Mouse (Mus musculus) adrenal gland, postnatal 36 days (tissue): ENCODE results near the gene Pxk. TPM values are rescaled to one million over a fixed set of nuclear protein-coding genes. Genes with fewer than 3 reads are reported as not detected.
A peak's percentile ranks its signal among the peaks of the same experiment; 100 is the strongest.

ENCODE experiments used
- DNase-seq, 2 experiments: peaks; one replicate each; pipeline ENCODE4 v3.0.0; 2021; ENCODE audit warnings: mixed read lengths in 1 of 2
- long read RNA-seq, 2 experiments: library from polyadenylated mRNA; stranded (forward); transcript quantifications; one replicate each; pipeline ENCODE4 v2.0.0; 2021; ENCODE audit warnings: borderline sequencing depth in 2 of 2
- total RNA-seq, 2 experiments: library from RNA; stranded (reverse); gene quantifications; 2 replicates each; pipeline ENCODE4 v1.2.3; 2021

The Pxk gene
- 10 to 100 TPM; 56.7 to 98.1 TPM for total RNA-seq
- long read RNA-seq, experiment 1, transcript Pxk-201 (18 exons, 2,812 nt) = minor isoform, 16 of 50 reads
- long read RNA-seq, experiment 1, transcript Pxk-205 (18 exons, 2,765 nt) = major isoform, 19 of 50 reads
- long read RNA-seq, experiment 1, partial matches to known transcripts = 11 of 50 reads
- long read RNA-seq, experiment 1, other reads (novel, unspliced or antisense) = 3 of 50 reads
- long read RNA-seq, experiment 2, transcript Pxk-205 (18 exons, 2,765 nt) = minor isoform, 7 of 34 reads
- long read RNA-seq, experiment 2, transcript Pxk-201 (18 exons, 2,812 nt) = major isoform, 16 of 34 reads
- long read RNA-seq, experiment 2, partial matches to known transcripts = 3 of 34 reads
- long read RNA-seq, experiment 2, other reads (novel, unspliced or antisense) = 8 of 34 reads

- DNase-seq = peak; percentile 97 to 98
Measured at GRCm38 (mm10) chr14:8097978-8098686, at the start of gene Pxk. Gene Pxk (plus strand): TSS chr14:8098211.

GRCm38 (mm10) chr14:8049334-8049733 lies 48.7 kb upstream of the Pxk start:
- no peak for DNase-seq

- DNase-seq = no peak
Measured at GRCm38 (mm10) chr14:8051869-8052268, 46.1 kb upstream of the Pxk start.

GRCm38 (mm10) chr14:8052661-8053060 lies 45.4 kb upstream of the Pxk start:
- no peak for DNase-seq

- no peak for DNase-seq
Measured at GRCm38 (mm10) chr14:8054310-8055102, 43.5 kb upstream of the Pxk start.

- DNase-seq = no peak
Measured at GRCm38 (mm10) chr14:8056076-8056475, 41.9 kb upstream of the Pxk start.

- DNase-seq = no peak
Measured at GRCm38 (mm10) chr14:8059938-8060337, 38.1 kb upstream of the Pxk start.

- DNase-seq = no peak
Measured at GRCm38 (mm10) chr14:8062076-8062475, 35.9 kb upstream of the Pxk start.

GRCm38 (mm10) chr14:8062537-8063301 lies 35.3 kb upstream of the Pxk start:
- no peak for DNase-seq

- DNase-seq = no peak
Measured at GRCm38 (mm10) chr14:8063835-8064785, 33.9 kb upstream of the Pxk start.

GRCm38 (mm10) chr14:8080165-8080679 lies 17.8 kb upstream of the Pxk start, which contains the start of gene Rpp14:
Gene Rpp14 (plus strand): TSS chr14:8080367.
- DNase-seq = peak; percentile 95 to 96

- peak; percentile 21 to 35 for DNase-seq
Measured at GRCm38 (mm10) chr14:8080718-8081117, 17.3 kb upstream of the Pxk start.

- no peak for DNase-seq
Measured at GRCm38 (mm10) chr14:8082949-8083348, 15.1 kb upstream of the Pxk start.

- no peak for DNase-seq
Measured at GRCm38 (mm10) chr14:8089016-8089415, 9.0 kb upstream of the Pxk start.

GRCm38 (mm10) chr14:8092573-8092972 lies 5.4 kb upstream of the Pxk start:
- no peak for DNase-seq

- peak; percentile 72 to 76 for DNase-seq
Measured at GRCm38 (mm10) chr14:8093427-8093826, 4.6 kb upstream of the Pxk start.

GRCm38 (mm10) chr14:8094931-8095561 lies 3.0 kb upstream of the Pxk start:
- no peak for DNase-seq

GRCm38 (mm10) chr14:8095562-8095950 lies 2.5 kb upstream of the Pxk start:
- peak; percentile 47 to 54 for DNase-seq

GRCm38 (mm10) chr14:8098687-8098995 lies 630 bp downstream of the Pxk start:
- DNase-seq = no peak

GRCm38 (mm10) chr14:8099561-8100021 lies 1.6 kb downstream of the Pxk start:
- peak; percentile 35 to 50 for DNase-seq
